Mouse (Mus musculus): ENCODE results near the gene Atg14.
"Not testable (repeated sequence)": the region's sequence is repeated elsewhere in the genome, so short reads cannot be mapped to it uniquely, and the experiment has no call there.

Atg14 gene

DNA sequence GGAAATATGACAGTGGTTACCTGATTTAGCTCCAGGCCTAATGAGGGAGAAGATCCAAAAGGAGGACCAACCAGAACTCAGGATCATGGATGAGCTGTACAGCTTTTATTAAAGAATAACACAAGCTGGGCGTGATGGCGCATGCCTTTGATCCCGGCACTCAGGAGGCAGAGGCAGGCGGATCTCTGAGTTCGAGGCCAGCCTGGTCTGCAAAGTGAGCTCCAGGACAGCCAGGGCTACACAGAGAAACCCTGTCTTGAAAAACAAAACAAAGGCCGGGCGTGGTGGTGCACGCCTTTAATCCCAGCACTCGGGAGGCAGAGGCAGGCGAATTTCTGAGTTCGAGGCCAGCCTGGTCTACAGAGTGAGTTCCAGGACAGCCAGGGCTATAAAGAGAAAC is at the start of gene Atg14:
Gene Atg14, minus strand, starts transcription at position 101 of the 400 bp plus-strand sequence.
- in situ Hi-C loops (cut with MboI, MseI): not testable (repeated sequence)

DNA sequence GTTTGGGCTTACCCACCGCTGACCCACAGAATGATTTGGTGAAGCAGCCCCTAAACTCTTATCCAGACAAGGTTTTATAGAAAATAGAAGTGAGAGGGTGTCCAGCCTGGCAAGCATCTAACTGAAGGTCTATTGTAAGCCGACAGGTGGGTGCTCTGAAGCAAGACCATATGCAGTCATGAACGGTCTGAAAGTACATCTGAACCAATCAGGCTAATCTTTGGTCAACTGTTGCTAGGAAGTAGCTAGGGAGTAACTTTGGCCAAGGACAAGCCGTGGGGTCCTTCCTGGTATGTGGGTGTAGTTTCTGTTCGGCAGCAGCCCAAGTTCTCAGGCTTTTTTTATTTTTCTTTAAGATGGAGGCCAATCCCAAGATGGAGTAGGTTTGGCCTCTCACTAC is 48.4 kb upstream of the Atg14 start:
- in situ Hi-C loops (cut with MboI, MseI): no loop called here

DNA sequence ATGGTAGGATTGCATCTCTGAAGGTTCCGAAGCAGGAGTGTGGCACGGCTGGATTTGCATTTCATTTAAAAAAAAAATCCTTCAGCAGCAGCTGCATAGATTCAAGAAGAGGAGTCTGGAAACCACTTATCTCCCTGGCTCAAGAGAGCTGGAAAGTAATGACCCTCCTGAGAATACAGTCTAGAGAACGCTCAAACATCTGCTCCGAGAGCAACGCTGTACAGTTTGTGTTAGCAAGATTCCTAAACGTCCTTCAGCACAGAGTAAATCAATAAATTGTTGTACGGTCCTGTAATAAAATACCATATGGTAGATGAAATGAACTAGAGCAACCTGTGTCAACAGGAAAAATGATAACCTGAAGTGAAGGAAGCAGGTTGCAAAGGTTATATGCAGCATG is 42.8 kb upstream of the Atg14 start:
- in situ Hi-C loops (cut with MboI, MseI): no loop called here

DNA sequence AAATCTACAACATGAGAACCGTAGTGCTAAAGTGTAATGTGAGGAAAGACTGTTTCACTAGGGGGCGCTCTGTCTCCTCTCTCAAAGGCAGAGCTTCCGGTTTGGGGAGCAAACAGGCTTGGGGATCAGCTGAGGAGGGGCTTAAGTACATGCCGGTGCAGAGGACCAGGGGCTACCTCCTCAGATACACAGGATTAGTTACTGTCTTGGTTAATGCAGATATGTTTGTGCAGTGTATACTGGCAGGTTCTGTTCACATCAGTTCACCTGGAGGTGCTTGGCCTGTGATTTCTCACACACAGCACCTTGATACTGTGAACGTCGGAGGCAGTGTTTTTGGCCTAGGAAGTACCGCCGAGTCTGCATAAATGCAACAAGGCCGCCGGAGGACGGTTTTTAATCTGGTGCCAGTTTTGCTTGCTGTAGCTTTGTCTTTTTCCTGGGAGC is 27.5 kb upstream of the Atg14 start:
- in situ Hi-C loops (cut with MboI, MseI): no loop called here

DNA sequence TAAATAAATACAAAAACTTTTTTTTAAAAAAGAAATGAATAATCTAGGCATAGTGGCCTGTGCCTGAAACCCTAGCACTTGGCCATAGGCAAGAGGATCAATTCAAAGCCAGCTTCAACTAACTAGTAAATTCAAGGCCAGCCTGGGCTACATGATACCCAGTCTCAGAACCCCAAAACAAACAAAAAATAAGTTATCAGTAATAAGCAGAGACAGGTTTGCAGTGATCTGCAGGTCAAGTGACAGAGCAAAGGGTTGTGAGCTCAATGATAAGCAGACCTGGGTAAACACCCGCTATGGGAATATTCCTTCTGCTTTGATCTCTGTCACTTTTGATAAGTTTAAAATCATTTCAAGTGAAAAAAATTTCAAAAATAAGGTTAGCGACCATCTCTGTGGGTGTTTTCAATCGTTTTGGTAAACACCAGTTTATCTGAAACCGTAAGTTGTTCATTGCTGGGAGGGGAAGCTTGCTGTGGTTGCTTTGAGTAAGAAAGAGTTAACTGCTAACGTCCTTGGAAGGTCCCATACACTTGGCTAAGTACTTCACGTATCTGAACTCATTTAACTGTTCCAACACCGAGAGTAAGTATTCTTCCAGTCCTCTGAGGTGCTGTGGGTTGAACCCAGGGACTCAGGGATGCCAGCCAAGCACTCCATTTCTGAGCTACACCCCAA is 24.1 kb upstream of the Atg14 start:
- in situ Hi-C loops (cut with MboI, MseI): no loop called here

DNA sequence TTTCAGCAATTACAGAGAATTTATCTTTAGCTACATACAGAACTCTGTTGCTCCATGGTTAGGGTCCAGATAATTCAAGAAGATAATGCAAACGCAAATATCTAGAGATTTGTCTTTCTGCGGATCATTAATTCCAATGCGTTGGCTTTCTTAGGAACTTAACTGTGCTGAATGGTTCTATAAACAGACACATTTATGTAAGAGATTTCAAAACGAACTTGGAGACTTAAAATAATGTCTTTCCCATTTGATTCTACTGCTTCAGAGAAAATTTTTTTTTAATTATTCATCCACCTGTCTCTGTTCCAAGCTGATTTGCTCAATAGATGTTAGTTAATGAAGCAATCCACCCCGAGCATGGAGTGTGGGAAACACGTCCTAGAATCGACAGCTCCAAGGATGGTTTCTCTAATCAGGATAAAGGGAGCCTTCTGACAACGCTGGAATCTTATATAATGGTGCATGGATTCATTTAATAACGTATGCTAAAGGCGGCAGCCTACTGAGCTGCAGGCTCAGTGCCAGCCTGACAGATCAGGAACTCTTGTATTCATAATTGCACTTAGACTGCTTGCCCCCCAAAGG is 20.0 kb upstream of the Atg14 start:
- in situ Hi-C loops (cut with MboI, MseI): no loop called here

DNA sequence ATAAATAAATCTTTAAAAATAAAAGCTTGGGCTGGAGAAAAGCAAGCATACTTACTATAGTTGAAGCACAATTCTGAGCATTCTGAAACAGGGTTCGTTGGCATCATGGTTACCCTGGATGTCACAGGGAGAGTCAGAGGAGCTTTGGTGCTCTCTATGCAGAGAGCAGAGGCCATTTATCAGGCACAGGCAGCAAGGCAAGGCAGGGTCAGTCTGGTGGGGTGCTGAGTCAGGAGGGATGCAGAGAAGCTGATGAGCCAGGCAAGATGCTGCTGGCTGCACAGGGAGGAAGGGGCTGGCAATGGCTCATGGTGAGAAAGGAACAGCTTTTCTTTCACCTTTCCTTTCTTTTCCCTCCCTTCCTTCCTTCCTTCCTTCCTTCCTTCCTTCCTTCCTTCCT is 19.0 kb upstream of the Atg14 start:
- in situ Hi-C loops (cut with MboI, MseI): no loop called here

DNA sequence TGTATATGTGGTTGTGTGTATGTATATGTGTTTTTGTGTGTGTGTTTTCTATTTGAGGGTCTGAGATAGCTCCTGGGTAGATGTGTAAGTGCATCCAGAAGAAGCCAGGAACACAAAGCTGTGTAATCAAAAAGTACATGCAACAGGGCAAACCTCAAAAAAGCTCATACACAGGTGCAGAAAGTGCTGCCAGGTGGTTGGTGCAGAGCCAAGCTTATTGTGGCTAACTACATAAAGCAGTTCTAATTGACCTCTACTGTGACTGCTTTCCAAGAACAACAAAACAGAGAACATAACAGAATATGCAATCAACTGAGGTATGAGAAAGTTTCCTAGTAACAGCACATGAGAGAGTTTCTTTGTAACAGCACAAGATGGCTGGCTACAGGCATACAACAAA is 13.9 kb upstream of the Atg14 start:
- in situ Hi-C loops (cut with MboI, MseI): no loop called here

DNA sequence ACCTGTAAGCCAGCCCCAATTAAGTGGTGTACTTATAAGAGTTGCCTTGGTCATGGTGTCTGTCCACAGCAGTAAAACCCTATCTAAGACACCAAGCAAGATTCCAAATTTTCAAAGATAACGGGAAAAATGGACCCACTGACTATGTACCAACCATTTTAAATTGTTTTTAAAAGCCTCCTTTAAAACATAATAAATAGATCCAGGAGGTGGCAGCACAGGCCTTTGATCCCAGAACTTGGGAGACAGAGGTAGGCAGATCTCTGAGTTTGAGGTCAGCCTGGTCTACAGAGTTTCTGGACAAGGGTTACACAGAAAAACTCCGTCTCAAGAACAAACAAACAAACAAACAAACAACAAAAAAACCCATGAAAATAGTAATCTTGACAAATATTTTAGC is 11.2 kb upstream of the Atg14 start:
- in situ Hi-C loops (cut with MboI, MseI): no loop called here

DNA sequence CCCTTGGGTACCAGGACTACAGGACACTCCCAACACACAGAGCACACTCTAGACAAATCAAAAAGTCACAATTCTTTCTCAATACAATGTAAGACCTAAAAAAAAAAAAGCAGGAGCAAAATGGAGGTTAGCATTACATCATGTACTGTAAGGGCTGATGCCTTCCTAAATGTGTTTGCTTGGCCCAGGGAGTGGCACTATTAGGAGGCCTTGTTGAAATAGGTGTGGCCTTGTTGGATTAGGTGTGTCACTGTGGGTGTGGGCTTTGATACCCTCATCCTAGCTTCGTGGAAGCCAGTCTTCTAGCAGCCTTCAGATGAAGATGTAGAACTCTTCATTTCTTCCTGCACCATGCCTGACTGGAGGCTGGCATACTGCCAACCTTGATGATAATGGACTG is 10.8 kb upstream of the Atg14 start:
- in situ Hi-C loops (cut with MboI, MseI): no loop called here

DNA sequence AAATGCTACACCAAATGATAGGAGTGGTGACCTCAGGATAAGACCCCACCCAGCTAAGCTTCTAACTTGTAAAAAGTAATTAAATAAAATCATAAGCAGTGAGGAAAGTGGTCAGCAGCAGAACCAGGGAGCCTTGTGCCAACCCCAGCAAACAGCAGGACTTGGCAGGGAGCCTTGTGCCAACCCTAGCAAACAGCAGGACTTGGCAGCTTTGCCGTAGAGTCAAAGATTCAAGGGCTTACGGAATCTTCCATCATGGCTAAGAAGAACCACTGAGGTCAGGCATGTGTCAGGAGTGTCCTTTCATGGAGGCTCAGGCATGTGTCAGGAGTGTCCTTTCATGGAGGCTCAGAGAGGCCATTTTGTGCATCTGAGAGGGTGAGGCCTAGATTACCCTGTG is 7.6 kb upstream of the Atg14 start:
- in situ Hi-C loops (cut with MboI, MseI): no loop called here

DNA sequence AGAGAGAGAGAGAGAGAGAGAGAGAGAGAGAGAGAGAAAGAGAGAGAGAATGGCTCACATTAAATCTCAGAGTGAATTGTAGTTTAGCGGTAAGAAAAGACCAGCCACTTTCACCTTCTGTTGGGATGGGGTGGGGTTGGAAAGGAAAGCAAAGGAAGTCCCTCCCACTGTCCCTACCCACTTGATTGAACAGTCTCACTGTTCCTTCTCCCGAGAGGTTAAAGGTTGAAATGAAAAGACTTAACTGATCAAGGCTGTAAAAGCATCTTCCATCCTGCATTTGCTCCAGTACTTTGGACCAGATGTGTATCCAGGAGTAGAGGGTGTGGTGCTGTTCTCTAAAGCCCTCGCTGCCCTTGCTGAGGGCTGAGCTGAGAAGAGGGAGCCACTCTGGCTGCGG is 6.2 kb upstream of the Atg14 start:
- in situ Hi-C loops (cut with MboI, MseI): no loop called here

DNA sequence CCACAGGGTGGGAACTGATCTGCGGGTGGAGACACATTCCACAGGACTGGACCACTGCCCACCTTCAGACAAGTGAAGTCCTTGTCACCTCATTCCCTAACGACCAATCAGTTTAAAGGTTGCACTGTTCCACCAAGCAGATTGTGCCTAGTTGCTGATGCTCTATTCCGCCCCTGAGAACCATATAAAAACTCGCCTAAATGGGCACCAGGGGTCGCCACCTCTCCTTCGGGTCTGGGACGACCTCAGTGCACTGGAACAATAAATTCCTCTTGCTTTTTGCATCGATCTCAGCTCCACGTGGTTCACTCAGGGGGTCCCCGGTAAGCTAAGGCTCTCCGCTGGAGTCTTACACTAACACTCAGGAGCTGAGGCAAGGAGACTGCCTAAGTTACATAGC is 4.3 kb upstream of the Atg14 start:
- in situ Hi-C loops (cut with MboI, MseI): no loop called here

DNA sequence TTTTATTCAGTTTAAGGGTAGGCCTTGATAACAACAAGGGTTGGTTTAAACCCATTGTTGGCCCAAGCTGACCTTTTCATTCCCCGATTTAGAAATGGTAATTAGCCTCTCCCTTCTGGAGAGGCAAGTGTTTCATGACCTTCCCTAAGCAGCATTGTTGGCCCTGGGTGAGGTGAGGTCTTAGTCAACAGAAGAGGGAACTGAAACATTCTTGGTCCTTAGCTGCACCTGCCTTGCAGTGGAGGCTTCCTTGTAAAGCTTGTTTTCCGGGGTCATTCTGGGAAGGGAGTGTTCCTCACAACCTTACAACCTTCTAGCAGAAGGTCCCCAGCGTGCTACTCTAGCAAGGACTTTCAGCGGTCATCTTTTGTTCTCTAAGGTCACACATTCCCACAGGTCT is 2.3 kb upstream of the Atg14 start:
- in situ Hi-C loops (cut with MboI, MseI): no loop called here

DNA sequence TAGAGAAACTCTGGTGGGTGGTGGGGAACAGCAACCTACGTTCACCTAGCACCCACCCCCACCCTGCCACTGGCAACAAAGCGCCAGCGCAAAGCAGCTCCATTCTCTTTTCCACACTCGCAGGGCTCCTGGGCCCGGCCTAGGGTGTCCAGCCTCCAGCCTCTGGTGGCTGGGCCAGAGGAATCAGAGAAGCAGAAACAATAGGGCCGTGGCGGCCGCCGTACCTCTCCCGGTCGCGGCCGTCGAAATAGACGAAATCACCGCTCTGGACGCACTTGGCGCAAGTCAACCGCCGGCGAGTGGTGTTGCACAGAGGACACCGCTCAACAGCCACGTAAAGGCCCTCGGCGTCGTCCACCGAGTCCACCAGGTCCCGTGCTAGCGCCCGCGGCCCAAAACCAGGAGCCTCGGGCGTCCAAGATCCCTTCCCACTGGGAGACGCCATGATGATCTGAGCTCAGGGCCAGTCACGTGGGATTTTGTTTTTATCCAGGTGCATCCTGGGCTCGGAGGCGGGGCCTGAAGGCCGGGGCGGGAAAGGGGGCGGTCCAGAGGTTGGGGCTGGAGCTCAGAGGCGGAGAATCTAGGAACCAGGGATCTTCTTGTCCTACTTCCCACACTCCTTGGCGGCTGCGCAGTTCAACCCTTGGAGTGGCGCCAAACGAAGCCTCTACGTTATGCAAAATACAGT is 2.3 kb downstream of the Atg14 start:
- in situ Hi-C loops (cut with MboI, MseI): no loop called here

DNA sequence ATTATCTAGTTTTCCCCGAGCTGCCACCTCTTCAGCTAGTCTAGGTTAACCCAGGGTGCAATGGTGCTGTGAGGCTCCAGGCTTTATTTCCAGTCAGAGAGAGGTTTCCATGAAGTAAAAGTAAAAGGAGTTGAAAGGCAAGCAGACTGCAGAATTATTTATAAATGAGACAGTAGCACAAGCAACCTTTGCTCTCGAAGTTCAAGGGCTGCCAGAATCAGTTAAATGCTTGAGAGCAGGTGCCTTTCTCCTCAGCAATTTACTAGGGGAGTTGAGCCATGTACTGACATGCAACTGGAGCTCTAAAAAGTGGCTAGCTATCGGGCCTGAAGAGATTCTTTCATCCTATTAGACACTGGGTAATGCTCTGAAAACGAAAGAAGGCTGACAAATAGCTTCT is 7.3 kb downstream of the Atg14 start:
- in situ Hi-C loops (cut with MboI, MseI): no loop called here

DNA sequence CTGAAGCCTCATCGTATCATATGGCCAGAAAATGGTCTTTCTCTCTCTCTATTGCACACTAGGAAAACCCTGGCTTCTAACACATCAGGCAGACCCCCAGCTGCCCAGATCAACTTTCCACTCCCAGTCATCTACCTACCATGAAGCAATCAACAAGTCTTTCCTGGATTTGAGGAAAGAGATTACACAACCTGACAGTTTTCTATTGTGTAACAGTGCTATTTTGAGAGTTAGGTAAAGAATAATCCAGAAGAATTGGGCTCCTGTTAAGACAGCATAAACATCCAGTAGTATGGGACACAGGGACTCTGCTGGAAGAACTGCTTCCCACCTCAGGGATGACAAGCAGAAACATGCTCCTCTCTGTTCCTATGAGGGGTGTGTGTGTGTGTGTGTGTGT is 7.9 kb downstream of the Atg14 start:
- in situ Hi-C loops (cut with MboI, MseI): no loop called here

DNA sequence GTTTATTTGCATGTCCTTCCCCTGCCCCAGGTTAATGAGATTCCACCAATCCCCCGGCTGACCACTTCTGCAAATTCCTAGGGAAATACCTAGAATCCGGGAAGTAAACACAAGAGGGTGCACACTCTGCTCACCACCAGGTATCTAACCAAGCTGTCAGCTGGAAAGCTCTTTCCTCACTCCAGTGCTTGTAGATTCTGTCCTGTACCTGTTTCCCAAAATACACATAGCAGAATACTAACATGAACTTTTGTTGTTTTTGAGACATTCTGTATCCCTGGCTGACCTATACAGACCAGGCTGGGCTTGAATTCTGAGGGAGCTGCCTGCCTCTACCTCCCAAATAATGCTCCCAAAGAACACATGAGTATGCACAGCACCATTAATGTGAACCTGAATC is 9.7 kb downstream of the Atg14 start:
- in situ Hi-C loops (cut with MboI, MseI): no loop called here

DNA sequence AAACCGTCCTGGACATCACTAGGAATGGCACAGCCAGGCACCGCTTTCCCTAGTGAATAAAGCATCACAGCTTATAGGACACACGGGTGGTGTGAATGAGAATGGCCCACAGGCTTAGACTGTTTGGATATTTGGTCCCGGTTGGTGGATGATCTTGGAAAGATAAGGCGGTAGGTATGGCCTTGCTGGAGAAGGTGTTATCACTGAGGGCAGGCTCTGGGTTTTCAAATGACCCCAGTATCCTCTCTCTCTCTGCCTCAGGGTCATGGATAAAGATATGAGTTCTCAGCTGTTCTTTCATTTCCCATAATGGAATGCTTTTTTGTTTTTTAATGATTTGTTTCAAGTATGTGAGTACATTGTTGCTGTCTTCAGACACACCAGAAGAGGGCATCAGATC is 15.2 kb downstream of the Atg14 start:
- in situ Hi-C loops (cut with MboI, MseI): no loop called here

DNA sequence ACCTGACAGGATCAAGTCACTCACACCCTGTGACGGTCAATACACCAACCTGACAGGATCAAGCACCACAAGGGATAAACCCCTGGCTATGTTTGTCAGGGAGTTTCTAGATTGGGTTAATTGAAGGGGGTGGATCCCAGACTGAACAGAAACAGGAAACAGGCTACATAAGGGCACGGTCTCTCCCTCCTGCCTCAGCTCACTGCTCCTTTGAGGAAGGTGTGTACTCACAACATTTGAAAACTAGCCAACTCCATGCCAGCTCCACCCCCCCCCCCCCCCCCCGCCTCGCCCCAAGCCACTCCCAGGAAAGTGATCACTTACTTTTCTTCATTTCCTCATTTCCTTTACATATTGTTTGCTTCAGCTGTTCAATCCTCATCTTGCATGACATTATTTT is 16.2 kb downstream of the Atg14 start:
- in situ Hi-C loops (cut with MboI, MseI): no loop called here

DNA sequence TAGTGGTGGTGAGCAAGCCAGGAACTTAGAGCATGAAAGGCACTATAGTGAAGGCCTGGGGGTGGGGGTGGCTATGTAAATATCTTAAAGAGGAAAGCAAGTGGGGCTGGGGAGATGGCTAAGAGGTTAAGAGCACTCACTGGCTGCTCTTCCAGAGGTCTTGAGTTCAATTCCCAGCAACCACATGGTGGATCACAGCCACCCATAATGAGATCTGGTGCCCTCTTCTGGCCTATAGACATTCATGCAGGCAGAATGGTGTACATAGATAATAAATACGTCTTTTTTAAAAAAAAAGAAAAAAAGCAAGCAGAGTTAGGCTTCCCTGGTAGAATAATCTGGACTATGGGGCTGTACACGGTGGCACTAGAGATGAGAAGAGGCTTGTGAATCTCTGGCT is 17.1 kb downstream of the Atg14 start:
- in situ Hi-C loops (cut with MboI, MseI): no loop called here

DNA sequence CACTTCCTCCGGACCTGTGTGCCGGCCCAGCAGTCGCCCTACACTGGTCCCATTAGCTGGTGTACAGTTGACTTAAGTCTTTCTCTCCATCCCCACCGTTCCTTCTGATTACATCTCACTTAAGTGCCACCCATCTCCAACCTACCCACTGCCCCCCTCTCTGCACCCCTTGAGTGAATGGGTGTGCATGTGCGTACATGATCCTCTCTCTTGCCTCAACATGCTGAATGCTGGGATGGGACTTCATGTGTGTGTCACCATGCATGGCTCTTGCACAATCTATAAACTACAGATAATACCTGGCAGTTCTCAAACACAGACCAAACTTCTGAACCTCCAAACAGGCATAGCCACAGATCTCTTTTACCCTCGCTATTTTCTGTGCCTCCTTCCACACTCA is 18.8 kb downstream of the Atg14 start:
- in situ Hi-C loops (cut with MboI, MseI): no loop called here

DNA sequence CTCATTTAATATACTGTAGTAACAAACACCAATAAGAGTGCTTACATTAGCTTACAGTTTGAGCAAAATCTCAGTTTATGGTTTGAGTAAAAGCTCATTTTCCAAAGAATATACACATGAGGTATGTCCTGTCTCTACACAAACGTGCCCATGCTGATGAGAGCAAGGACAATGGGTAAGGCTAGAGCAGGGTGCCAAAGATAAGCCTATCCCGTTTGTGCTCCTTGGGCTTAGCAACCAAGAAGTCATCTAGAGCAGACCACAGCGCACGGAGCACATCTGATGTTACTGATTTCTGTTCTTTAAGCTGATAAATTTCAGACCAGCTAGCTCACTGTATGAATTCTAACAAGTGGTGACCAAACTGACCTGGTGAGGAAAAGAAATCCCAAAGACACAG is 25.6 kb downstream of the Atg14 start:
- in situ Hi-C loops (cut with MboI, MseI): no loop called here

Measured in T-helper 1 cell (primary cell).